Mouse (Mus musculus): ENCODE measurements at regions not wholly inside any gene's neighbourhood (a gene's known extent, or its start where the extent isn't known, plus 50 kb on each side); places are given as distances from the start of the nearest gene placed in this dataset.

GRCm38 (mm10) chr1:35713961-35714360 is 354.2 kb upstream of the Hs6st1 start:
- ATAC-seq (no peak), DNase-seq (no peak)
- H3K9ac ChIP-seq, result no peak overlapping the region
- H3K4me3 ChIP-seq (ENCODE audit: low read depth, low read length), result no peak overlapping the region
- no peaks in the 10 kb centered on the region for H3K9me3 ChIP-seq (ENCODE audit: low read length)
- TF ChIP-seq CTCF (IDR thresholded peaks at IDR 0.05; ENCODE audit: low read depth), result no peak
- H3K27ac ChIP-seq (ENCODE audit: low read depth, low read length), result no peak overlapping the region
- H3K4me2 ChIP-seq (ENCODE audit: low read depth), result no peak overlapping the region
- H3K27me3 ChIP-seq (ENCODE audit: insufficient read depth, low read length), result no peaks in the 10 kb centered on the region
- H3K4me1 ChIP-seq (ENCODE audit: insufficient read depth), result no peaks in the 10 kb centered on the region
- H3K36me3 ChIP-seq (ENCODE audit: insufficient read depth), result no peaks in the 10 kb centered on the region
- 52% methylated on average over 4 of the region's 4 CpGs for WGBS

- Histone ChIP-seq H3K27ac (ENCODE audit: low read depth, low read length) (no peak overlapping the region), H3K9me3 (ENCODE audit: low read length) (no peaks in the 10 kb centered on the region), H3K4me1 (ENCODE audit: insufficient read depth) (no peaks in the 10 kb centered on the region), H3K4me2 (ENCODE audit: low read depth) (no peak overlapping the region), H3K4me3 (ENCODE audit: low read depth, low read length) (no peak overlapping the region), H3K9ac (no peak overlapping the region), H3K36me3 (ENCODE audit: insufficient read depth) (no peaks in the 10 kb centered on the region), H3K27me3 (ENCODE audit: insufficient read depth, low read length) (no peaks in the 10 kb centered on the region)
- no peak for ATAC-seq
- peak; percentile 26; the same call in 1 of the 2 replicates for TF ChIP-seq CTCF (IDR thresholded peaks at IDR 0.05; ENCODE audit: low read depth)
- no peak for DNase-seq
- 66% methylated on average over 6 of the region's 6 CpGs for WGBS
These were observed 352.3 kb upstream of the Hs6st1 start for GRCm38 (mm10) chr1:35715931-35716330.

- H3K4me3 ChIP-seq (ENCODE audit: low read depth, low read length), result no peak overlapping the region
These were observed 351.0 kb upstream of the Hs6st1 start for GRCm38 (mm10) chr1:35717166-35717565.

GRCm38 (mm10) chr1:35717659-35718058 is 350.5 kb upstream of the Hs6st1 start:
- 86% methylated on average over 2 of the region's 2 CpGs for WGBS
- Histone ChIP-seq H3K4me2 (ENCODE audit: low read depth) (no peak overlapping the region), H3K27ac (ENCODE audit: low read depth, low read length) (no peak overlapping the region), H3K36me3 (ENCODE audit: insufficient read depth) (no peaks in the 10 kb centered on the region), H3K9ac (no peak overlapping the region), H3K9me3 (ENCODE audit: low read length) (no peaks in the 10 kb centered on the region), H3K4me3 (ENCODE audit: low read depth, low read length) (no peak overlapping the region), H3K4me1 (ENCODE audit: insufficient read depth) (no peaks in the 10 kb centered on the region), H3K27me3 (ENCODE audit: insufficient read depth, low read length) (no peaks in the 10 kb centered on the region)
- ATAC-seq (no peak), DNase-seq (no peak)
- no peak for TF ChIP-seq CTCF (IDR thresholded peaks at IDR 0.05; ENCODE audit: low read depth)

More at GRCm38 (mm10) chr1:35717166-35717565, 351.0 kb upstream of the Hs6st1 start:
- Histone ChIP-seq H3K9ac (no peak overlapping the region), H3K27me3 (ENCODE audit: insufficient read depth, low read length) (no peaks in the 10 kb centered on the region), H3K4me1 (ENCODE audit: insufficient read depth) (no peaks in the 10 kb centered on the region), H3K36me3 (ENCODE audit: insufficient read depth) (no peaks in the 10 kb centered on the region), H3K27ac (ENCODE audit: low read depth, low read length) (no peak overlapping the region), H3K9me3 (ENCODE audit: low read length) (no peaks in the 10 kb centered on the region), H3K4me2 (ENCODE audit: low read depth) (no peak overlapping the region)
- no peak for DNase-seq
- no peak for ATAC-seq
- TF ChIP-seq CTCF (IDR thresholded peaks at IDR 0.05; ENCODE audit: low read depth), result no peak
- 89% methylated on average over 2 of the region's 2 CpGs for WGBS

GRCm38 (mm10) chr1:35720063-35720462 is 348.1 kb upstream of the Hs6st1 start:
- H3K9ac ChIP-seq, result no peak overlapping the region
- no peak overlapping the region for H3K4me2 ChIP-seq (ENCODE audit: low read depth)
- no peak overlapping the region for H3K27ac ChIP-seq (ENCODE audit: low read depth, low read length)
- no peak for TF ChIP-seq CTCF (IDR thresholded peaks at IDR 0.05; ENCODE audit: low read depth)
- no peaks in the 10 kb centered on the region for H3K4me1 ChIP-seq (ENCODE audit: insufficient read depth)
- ATAC-seq, result no peak
- H3K9me3 ChIP-seq (ENCODE audit: low read length), result no peaks in the 10 kb centered on the region
- no peak for DNase-seq
- no peak overlapping the region for H3K4me3 ChIP-seq (ENCODE audit: low read depth, low read length)
- H3K36me3 ChIP-seq (ENCODE audit: insufficient read depth), result no peaks in the 10 kb centered on the region
- 68% methylated on average over 3 of the region's 3 CpGs for WGBS
- no peaks in the 10 kb centered on the region for H3K27me3 ChIP-seq (ENCODE audit: insufficient read depth, low read length)

- Histone ChIP-seq H3K4me2 (ENCODE audit: low read depth) (no peak overlapping the region), H3K27me3 (ENCODE audit: insufficient read depth, low read length) (no peaks in the 10 kb centered on the region), H3K27ac (ENCODE audit: low read depth, low read length) (no peak overlapping the region), H3K36me3 (ENCODE audit: insufficient read depth) (no peaks in the 10 kb centered on the region), H3K4me3 (ENCODE audit: low read depth, low read length) (no peak overlapping the region), H3K4me1 (ENCODE audit: insufficient read depth) (no peaks in the 10 kb centered on the region), H3K9ac (no peak overlapping the region), H3K9me3 (ENCODE audit: low read length) (no peaks in the 10 kb centered on the region)
- ATAC-seq (no peak), DNase-seq (no peak)
- TF ChIP-seq CTCF (IDR thresholded peaks at IDR 0.05; ENCODE audit: low read depth), result no peak
- WGBS, result 80% methylated on average over 3 of the region's 3 CpGs
These were observed 343.8 kb upstream of the Hs6st1 start for GRCm38 (mm10) chr1:35724366-35724900.

- Histone ChIP-seq H3K27ac (ENCODE audit: low read depth, low read length) (no peak overlapping the region), H3K9ac (no peak overlapping the region), H3K4me3 (ENCODE audit: low read depth, low read length) (no peak overlapping the region), H3K27me3 (ENCODE audit: insufficient read depth, low read length) (no peaks in the 10 kb centered on the region), H3K36me3 (ENCODE audit: insufficient read depth) (no peaks in the 10 kb centered on the region), H3K4me2 (ENCODE audit: low read depth) (no peak overlapping the region), H3K9me3 (ENCODE audit: low read length) (no peaks in the 10 kb centered on the region), H3K4me1 (ENCODE audit: insufficient read depth) (no peaks in the 10 kb centered on the region)
- TF ChIP-seq CTCF (IDR thresholded peaks at IDR 0.05; ENCODE audit: low read depth), result peak; percentile 55
- DNase-seq (peak; percentile 54), ATAC-seq (no peak)
- WGBS, result 30% methylated on average over 1 of the region's 1 CpGs
These were observed 341.6 kb upstream of the Hs6st1 start for GRCm38 (mm10) chr1:35726596-35726995.
